Mouse (Mus musculus): ENCODE measurements around the gene Cplx2. TPM values are rescaled to one million over a fixed set of nuclear protein-coding genes. Genes with fewer than 3 reads are reported as not detected.

The Cplx2 gene
- polyA plus RNA-seq, 1 experiment from 2014 or later, result 3.2 TPM

DNA sequence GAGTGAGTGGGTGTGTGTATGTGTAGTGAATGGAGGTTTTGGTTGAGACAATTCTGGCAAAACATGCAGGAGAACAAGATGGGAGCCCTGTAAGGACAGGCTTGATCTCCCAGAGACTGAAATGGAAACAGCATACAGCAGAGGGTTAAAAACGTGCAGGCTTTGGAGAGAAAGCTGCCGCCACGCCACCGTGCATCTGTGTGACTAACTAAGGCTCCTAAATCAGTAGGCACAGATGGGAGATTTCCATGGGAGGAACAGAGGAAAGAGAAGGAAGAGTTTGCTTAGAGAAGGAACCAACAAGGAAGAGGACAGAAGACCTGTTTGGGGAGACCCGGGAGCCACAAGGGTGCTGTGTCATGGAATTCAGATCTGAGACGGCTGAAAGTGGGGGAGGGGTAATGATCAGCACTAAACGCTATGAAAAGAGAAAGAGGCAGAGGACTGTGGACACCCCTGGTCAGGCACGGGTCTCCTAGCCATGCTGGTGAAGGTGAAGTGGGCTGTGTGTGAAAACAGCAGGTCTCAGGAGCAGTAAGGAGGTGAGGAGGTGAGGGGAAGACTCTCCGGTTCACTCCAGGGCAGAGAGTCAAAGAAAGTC lies 3.1 kb downstream of the Cplx2 start:
- no peak overlapping the region for H3K4me3 ChIP-seq (replicated peaks)
- no peaks in the 10 kb centered on the region for H3K9me3 ChIP-seq
- H3K9ac ChIP-seq, result no peak overlapping the region
- no peak overlapping the region for H3K27ac ChIP-seq
- WGBS, result 44% methylated on average over 9 of the region's 9 CpGs
- no peak overlapping the region for H3K4me2 ChIP-seq (replicated peaks)
- H3K4me1 ChIP-seq (replicated peaks), result peaks cover 27% of the 10 kb centered on the region
- no peak for ATAC-seq
- H3K27me3 ChIP-seq (replicated peaks), result peaks cover 5% of the 10 kb centered on the region; the same call in 1 of the 2 replicates
- no peaks in the 10 kb centered on the region for H3K36me3 ChIP-seq

GRCm38 (mm10) chr13:54375497-54376495 lies 4.6 kb downstream of the Cplx2 start:
- ATAC-seq, result peak; percentile 30
- no peak overlapping the region for H3K27ac ChIP-seq
- 37% methylated on average over 11 of the region's 11 CpGs for WGBS

DNA sequence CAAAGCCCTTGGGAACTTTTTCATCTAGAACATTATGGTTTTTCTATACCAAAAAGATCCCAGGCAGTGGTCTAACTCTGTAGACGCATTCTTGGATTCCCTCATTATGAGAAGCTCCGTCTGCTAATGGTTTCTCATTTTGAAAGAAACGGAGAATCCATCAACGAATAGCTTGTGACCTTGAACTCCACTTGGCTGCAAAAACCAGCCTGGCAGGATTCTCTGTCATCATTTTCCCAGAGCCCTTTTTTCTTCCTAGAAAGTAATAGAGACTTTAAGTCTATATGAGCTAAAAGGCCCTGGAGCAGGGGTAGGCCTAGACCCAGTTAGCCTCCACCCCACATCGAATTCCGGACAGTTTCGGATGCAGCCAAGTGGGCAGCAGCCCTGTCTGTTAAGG lies 5.6 kb downstream of the Cplx2 start:
- H3K36me3 ChIP-seq, result no peaks in the 10 kb centered on the region
- H3K27ac ChIP-seq, result no peak overlapping the region
- 57% methylated on average over 7 of the region's 7 CpGs for WGBS

More at GRCm38 (mm10) chr13:54375497-54376495, 4.6 kb downstream of the Cplx2 start:
- Histone ChIP-seq H3K36me3 (no peaks in the 10 kb centered on the region), H3K4me2 (replicated peaks) (no peak overlapping the region), H3K9me3 (no peaks in the 10 kb centered on the region), H3K4me3 (replicated peaks) (no peak overlapping the region), H3K4me1 (replicated peaks) (peaks cover 21% of the 10 kb centered on the region), H3K27me3 (replicated peaks) (peaks cover 5% of the 10 kb centered on the region; the same call in 1 of the 2 replicates), H3K9ac (no peak overlapping the region)

GRCm38 (mm10) chr13:54378051-54378450 lies 6.9 kb downstream of the Cplx2 start:
- Histone ChIP-seq H3K9me3 (no peaks in the 10 kb centered on the region), H3K36me3 (no peaks in the 10 kb centered on the region), H3K4me1 (replicated peaks) (peaks cover 11% of the 10 kb centered on the region), H3K27me3 (replicated peaks) (no peaks in the 10 kb centered on the region), H3K4me2 (replicated peaks) (no peak overlapping the region), H3K27ac (no peak overlapping the region), H3K4me3 (replicated peaks) (no peak overlapping the region), H3K9ac (no peak overlapping the region)
- no peak for ATAC-seq
- 69% methylated on average over 3 of the region's 3 CpGs for WGBS

More for the DNA sequence above, 5.6 kb downstream of the Cplx2 start:
- no peak overlapping the region for H3K9ac ChIP-seq
- no peaks in the 10 kb centered on the region for H3K9me3 ChIP-seq
- no peak for ATAC-seq
- no peak overlapping the region for H3K4me3 ChIP-seq (replicated peaks)
- peaks cover 4% of the 10 kb centered on the region; the same call in 1 of the 2 replicates for H3K27me3 ChIP-seq (replicated peaks)
- no peak overlapping the region for H3K4me2 ChIP-seq (replicated peaks)
- peaks cover 17% of the 10 kb centered on the region for H3K4me1 ChIP-seq (replicated peaks)

- Histone ChIP-seq H3K9ac (no peak overlapping the region), H3K9me3 (no peaks in the 10 kb centered on the region), H3K27me3 (replicated peaks) (no peaks in the 10 kb centered on the region), H3K4me3 (replicated peaks) (no peak overlapping the region), H3K36me3 (no peaks in the 10 kb centered on the region), H3K4me2 (replicated peaks) (peak overlapping the region; percentile 22; the same call in 1 of the 2 replicates), H3K27ac (no peak overlapping the region), H3K4me1 (replicated peaks) (peaks cover 20% of the 10 kb centered on the region)
- WGBS, result 62% methylated on average over 5 of the region's 5 CpGs
- peak; percentile 72 for ATAC-seq
Observed at GRCm38 (mm10) chr13:54380421-54380820, 9.3 kb downstream of the Cplx2 start.

GRCm38 (mm10) chr13:54381396-54381795 lies 10.2 kb downstream of the Cplx2 start:
- Histone ChIP-seq H3K4me3 (replicated peaks) (no peak overlapping the region), H3K9ac (no peak overlapping the region), H3K36me3 (no peaks in the 10 kb centered on the region), H3K4me1 (replicated peaks) (peaks cover 14% of the 10 kb centered on the region), H3K27ac (no peak overlapping the region), H3K4me2 (replicated peaks) (no peak overlapping the region), H3K27me3 (replicated peaks) (no peaks in the 10 kb centered on the region), H3K9me3 (no peaks in the 10 kb centered on the region)
- 84% methylated on average over 8 of the region's 8 CpGs for WGBS
- no peak for ATAC-seq

- Histone ChIP-seq H3K27me3 (replicated peaks) (no peaks in the 10 kb centered on the region), H3K27ac (no peak overlapping the region), H3K4me2 (replicated peaks) (no peak overlapping the region), H3K4me1 (replicated peaks) (peaks cover 9% of the 10 kb centered on the region; the same call in 1 of the 2 replicates), H3K9me3 (no peaks in the 10 kb centered on the region), H3K36me3 (no peaks in the 10 kb centered on the region), H3K4me3 (replicated peaks) (no peak overlapping the region), H3K9ac (no peak overlapping the region)
- no peak for ATAC-seq
- WGBS, result 78% methylated on average over 5 of the region's 5 CpGs
Observed at GRCm38 (mm10) chr13:54383531-54383930, 12.4 kb downstream of the Cplx2 start.

- H3K36me3 ChIP-seq, result no peaks in the 10 kb centered on the region
- no peak for ATAC-seq
- no peak overlapping the region for H3K9ac ChIP-seq
- no peaks in the 10 kb centered on the region for H3K27me3 ChIP-seq (replicated peaks)
- H3K9me3 ChIP-seq, result no peaks in the 10 kb centered on the region
- H3K4me3 ChIP-seq (replicated peaks), result no peak overlapping the region
- 18% methylated on average over 5 of the region's 5 CpGs for WGBS
- H3K27ac ChIP-seq, result no peak overlapping the region
- H3K4me1 ChIP-seq (replicated peaks), result peaks cover 9% of the 10 kb centered on the region; the same call in 1 of the 2 replicates
- peak overlapping the region; percentile 35; the same call in 1 of the 2 replicates for H3K4me2 ChIP-seq (replicated peaks)
Observed at GRCm38 (mm10) chr13:54384518-54384917, 13.4 kb downstream of the Cplx2 start.

- no peaks in the 10 kb centered on the region for H3K9me3 ChIP-seq
- no peaks in the 10 kb centered on the region for H3K36me3 ChIP-seq
- H3K4me2 ChIP-seq (replicated peaks), result peak overlapping the region; percentile 35; the same call in 1 of the 2 replicates
- H3K27ac ChIP-seq, result no peak overlapping the region
- H3K4me1 ChIP-seq (replicated peaks), result peaks cover 11% of the 10 kb centered on the region; the same call in 1 of the 2 replicates
- H3K27me3 ChIP-seq (replicated peaks), result no peaks in the 10 kb centered on the region
- WGBS, result 40% methylated on average over 19 of the region's 19 CpGs
- no peak for ATAC-seq
- H3K9ac ChIP-seq, result no peak overlapping the region
- no peak overlapping the region for H3K4me3 ChIP-seq (replicated peaks)
Observed at GRCm38 (mm10) chr13:54385008-54386004, 14.2 kb downstream of the Cplx2 start.

DNA sequence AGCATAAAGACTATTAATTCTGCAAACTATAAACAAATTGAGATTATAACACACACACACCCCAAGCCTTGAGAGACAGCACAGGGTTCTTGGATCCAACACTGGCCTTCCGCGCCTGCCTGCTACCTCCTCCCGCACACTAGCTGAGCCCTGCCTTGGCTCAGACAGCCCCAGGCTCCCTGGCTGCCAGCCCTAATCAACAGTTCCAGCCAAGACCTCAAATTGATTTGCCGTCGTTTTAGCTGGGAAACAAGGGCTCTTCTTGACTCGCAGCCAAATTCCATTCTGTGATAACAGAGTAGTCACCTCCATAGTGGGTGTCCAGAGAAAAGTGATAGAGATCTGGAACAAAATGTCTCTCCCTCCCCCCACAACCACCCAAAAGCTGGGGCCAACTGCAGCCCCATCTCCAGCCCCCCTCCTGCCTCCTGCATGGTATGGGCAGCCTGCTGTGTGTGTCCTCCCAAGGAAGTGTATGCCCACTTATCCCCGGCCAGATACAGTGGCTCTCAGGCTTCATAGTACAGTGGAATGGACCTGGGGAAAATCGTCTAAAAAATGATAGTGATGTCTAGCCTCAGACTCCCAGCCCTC lies 18.9 kb downstream of the Cplx2 start:
- peak; percentile 40; the same call in 1 of the 2 replicates for ATAC-seq
- Histone ChIP-seq H3K36me3 (no peaks in the 10 kb centered on the region), H3K4me2 (replicated peaks) (no peak overlapping the region), H3K9ac (no peak overlapping the region), H3K4me3 (replicated peaks) (no peak overlapping the region), H3K27me3 (replicated peaks) (no peaks in the 10 kb centered on the region), H3K27ac (no peak overlapping the region), H3K9me3 (no peaks in the 10 kb centered on the region), H3K4me1 (replicated peaks) (peaks cover 5% of the 10 kb centered on the region; the same call in 1 of the 2 replicates)
- WGBS, result 49% methylated on average over 8 of the region's 8 CpGs

- 83% methylated on average over 7 of the region's 7 CpGs for WGBS
- Histone ChIP-seq H3K4me3 (replicated peaks) (no peak overlapping the region), H3K9me3 (no peaks in the 10 kb centered on the region), H3K27me3 (replicated peaks) (no peaks in the 10 kb centered on the region), H3K9ac (no peak overlapping the region), H3K4me2 (replicated peaks) (no peak overlapping the region), H3K4me1 (replicated peaks) (0 out of 2 replicates have a peak, but pooled peaks cover 3% of the 10 kb centered on the region), H3K27ac (no peak overlapping the region), H3K36me3 (no peaks in the 10 kb centered on the region)
- ATAC-seq, result no peak
Observed at GRCm38 (mm10) chr13:54390565-54391013, 19.4 kb downstream of the Cplx2 start.
